Mouse (Mus musculus) heart, adult 11 months (tissue): ENCODE measurements at regions not wholly inside any gene's neighbourhood (a gene's known extent, or its start where the extent isn't known, plus 50 kb on each side); places are given as distances from the start of the nearest gene placed in this dataset.

ENCODE experiments used
- DNase-seq: peaks from one replicate; pipeline ENCODE4 v3.0.0; 2022

GRCm38 (mm10) chr12:12764586-12764985, 177.1 kb downstream of the Mycn start:
- DNase-seq: no peak

- no peak for DNase-seq
These were observed 185.3 kb downstream of the Mycn start for GRCm38 (mm10) chr12:12756301-12756948.

- DNase-seq: no peak
These were observed 187.9 kb downstream of the Mycn start for GRCm38 (mm10) chr12:12753849-12754248.

- DNase-seq: peak; percentile 61
These were observed 189.9 kb downstream of the Mycn start for GRCm38 (mm10) chr12:12751670-12752426.

GRCm38 (mm10) chr12:12749690-12750089, 192.0 kb downstream of the Mycn start:
- no peak for DNase-seq

GRCm38 (mm10) chr12:12746852-12747454, 194.8 kb downstream of the Mycn start:
- DNase-seq: no peak

- DNase-seq: peak; percentile 37
These were observed 197.2 kb downstream of the Mycn start for GRCm38 (mm10) chr12:12744492-12744891.

- peak; percentile 51 for DNase-seq
These were observed 202.9 kb downstream of the Mycn start for GRCm38 (mm10) chr12:12738631-12739331.

GRCm38 (mm10) chr12:12725797-12726196, 215.9 kb downstream of the Mycn start:
- no peak for DNase-seq

- DNase-seq: peak; percentile 59
These were observed 216.6 kb downstream of the Mycn start for GRCm38 (mm10) chr12:12725075-12725474.

- peak; percentile 87 for DNase-seq
These were observed 217.8 kb downstream of the Mycn start for GRCm38 (mm10) chr12:12723724-12724487.

GRCm38 (mm10) chr12:12722982-12723661, 218.6 kb downstream of the Mycn start:
- no peak for DNase-seq

- no peak for DNase-seq
These were observed 225.0 kb downstream of the Mycn start for GRCm38 (mm10) chr12:12716691-12717090.

GRCm38 (mm10) chr12:12715956-12716669, 225.6 kb downstream of the Mycn start:
- no peak for DNase-seq

GRCm38 (mm10) chr12:12715528-12715927, 226.2 kb downstream of the Mycn start:
- no peak for DNase-seq

GRCm38 (mm10) chr12:12710184-12710609, 231.5 kb downstream of the Mycn start:
- DNase-seq: no peak

GRCm38 (mm10) chr12:12708954-12709523, 232.7 kb downstream of the Mycn start:
- peak; percentile 56 for DNase-seq

GRCm38 (mm10) chr12:12706326-12706920, 235.3 kb downstream of the Mycn start:
- DNase-seq: peak; percentile 33

GRCm38 (mm10) chr12:12701735-12702134, 240.0 kb downstream of the Mycn start:
- DNase-seq: no peak

GRCm38 (mm10) chr12:12701060-12701667, 240.6 kb downstream of the Mycn start:
- no peak for DNase-seq
